Mouse (Mus musculus) embryonic fibroblast, embryonic 13.5 days (primary cell): ENCODE measurements around the gene Gm20388. TPM values are rescaled to one million over a fixed set of nuclear protein-coding genes. Genes with fewer than 3 reads are reported as not detected.
"Not testable (repeated sequence)": the region's sequence is repeated elsewhere in the genome, so short reads cannot be mapped to it uniquely, and the experiment has no call there.

Source experiments
- H3K27ac ChIP-seq: 2 replicates; pipeline ENCODE4 v1.5.1; 2012; ENCODE audit warnings: low read length, control low read depth, inconsistent platforms; ENCODE audit not compliant: insufficient read depth
- H3K4me1 ChIP-seq: 2 replicates; pipeline ENCODE4 v1.6.1; 2011; ENCODE audit warnings: low read length; ENCODE audit not compliant: control insufficient read depth, insufficient read depth
- H3K4me3 ChIP-seq: 2 replicates; pipeline ENCODE4 v1.5.1; 2011; ENCODE audit warnings: mild to moderate bottlenecking, control low read depth, low read length; ENCODE audit not compliant: insufficient read depth
- CTCF ChIP-seq: IDR thresholded peaks from 2 replicates; pipeline ENCODE4 v1.5.1; 2011; ENCODE audit warnings: mild to moderate bottlenecking, control low read depth, low read length, moderate library complexity, borderline replicate concordance; ENCODE audit not compliant: insufficient read depth
- POLR2A ChIP-seq: IDR thresholded peaks from 2 replicates; pipeline ENCODE4 v1.6.1; 2011; ENCODE audit warnings: low read depth, mild to moderate bottlenecking, control low read depth, low read length, moderate library complexity
- polyA plus RNA-seq: library from polyadenylated mRNA; stranded (reverse); fragments of >200 nt; gene quantifications from 2 replicates; pipeline ENCODE4 v1.2.4, GENCODE M21; 2011; ENCODE audit warnings: low read depth; ENCODE audit not compliant: missing spikeins, insufficient read length

Gm20388 gene
- polyA plus RNA-seq, 1 experiment: 82.8 TPM

DNA sequence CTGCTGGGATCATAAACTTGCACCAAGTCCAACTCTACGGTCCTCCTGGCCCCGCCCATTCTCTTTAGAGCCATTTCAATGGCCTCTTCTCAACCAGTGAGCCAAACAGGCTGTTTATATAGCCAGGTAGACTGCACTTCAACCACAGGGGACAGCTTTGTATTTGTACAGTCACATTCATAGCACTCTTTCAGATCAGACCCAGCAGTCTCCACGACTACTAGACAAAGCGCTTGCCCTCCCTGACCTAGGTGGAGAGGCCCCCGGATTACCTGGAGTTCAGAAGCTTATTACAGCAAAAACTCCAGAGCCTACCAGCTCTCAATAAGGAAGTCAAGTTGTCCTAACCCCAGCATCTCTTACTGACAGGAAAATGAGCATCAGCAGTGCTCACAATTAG is 4083.0 kb downstream of the Gm20388 start:
- no peak for TF ChIP-seq CTCF
- no peak for TF ChIP-seq POLR2A
- H3K4me3 ChIP-seq: no peak overlapping the region
- H3K27ac ChIP-seq: peak overlapping the region; percentile 7; the same call in 1 of the 2 replicates
- H3K4me1 ChIP-seq: peaks cover 5% of the 10 kb centered on the region

DNA sequence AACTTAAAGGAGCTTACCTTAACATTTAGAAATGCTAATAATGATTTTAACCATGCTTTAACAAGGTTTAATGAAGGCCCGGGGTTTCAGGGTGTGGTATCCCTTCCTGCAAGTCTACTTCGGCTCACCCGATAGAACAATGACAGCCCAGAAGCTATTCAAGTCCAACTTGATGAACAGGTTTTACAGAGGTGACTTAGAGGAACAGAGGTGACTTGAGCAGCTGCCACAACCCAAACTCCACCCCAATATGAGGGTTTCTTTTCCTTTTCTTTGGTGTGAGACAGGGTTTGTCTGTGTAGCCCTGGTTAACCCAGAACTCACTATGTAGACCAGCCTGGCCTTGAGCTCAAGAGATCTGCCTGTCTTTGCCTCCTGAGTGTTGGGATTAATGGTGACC is 4083.4 kb downstream of the Gm20388 start:
- Histone ChIP-seq H3K27ac (no peak overlapping the region), H3K4me1 (peaks cover 5% of the 10 kb centered on the region), H3K4me3 (no peak overlapping the region)
- TF ChIP-seq POLR2A (no peak), CTCF (no peak)

DNA sequence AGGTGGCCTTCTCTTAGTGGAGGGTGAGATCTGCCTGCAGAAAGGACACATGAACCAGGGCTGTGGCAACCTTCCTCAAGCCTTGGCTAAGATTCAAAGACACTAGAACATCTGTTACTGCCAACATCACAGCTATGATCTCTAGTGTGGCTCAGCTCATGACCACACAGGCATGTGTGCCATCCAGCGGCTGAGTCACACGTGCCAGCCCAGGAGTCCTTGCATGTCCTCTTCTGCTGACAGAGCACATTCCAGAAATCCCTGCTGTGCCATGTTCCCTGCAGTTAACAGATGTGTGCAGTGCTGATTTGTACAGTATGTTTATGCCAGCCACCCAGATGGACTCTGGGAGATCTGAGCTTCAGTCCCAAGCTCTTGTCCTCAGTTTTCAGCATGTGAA is 4088.9 kb downstream of the Gm20388 start:
- H3K4me1 ChIP-seq: peaks cover 6% of the 10 kb centered on the region
- H3K4me3 ChIP-seq: no peak overlapping the region
- H3K27ac ChIP-seq: no peak overlapping the region
- TF ChIP-seq CTCF: no peak
- no peak for TF ChIP-seq POLR2A

DNA sequence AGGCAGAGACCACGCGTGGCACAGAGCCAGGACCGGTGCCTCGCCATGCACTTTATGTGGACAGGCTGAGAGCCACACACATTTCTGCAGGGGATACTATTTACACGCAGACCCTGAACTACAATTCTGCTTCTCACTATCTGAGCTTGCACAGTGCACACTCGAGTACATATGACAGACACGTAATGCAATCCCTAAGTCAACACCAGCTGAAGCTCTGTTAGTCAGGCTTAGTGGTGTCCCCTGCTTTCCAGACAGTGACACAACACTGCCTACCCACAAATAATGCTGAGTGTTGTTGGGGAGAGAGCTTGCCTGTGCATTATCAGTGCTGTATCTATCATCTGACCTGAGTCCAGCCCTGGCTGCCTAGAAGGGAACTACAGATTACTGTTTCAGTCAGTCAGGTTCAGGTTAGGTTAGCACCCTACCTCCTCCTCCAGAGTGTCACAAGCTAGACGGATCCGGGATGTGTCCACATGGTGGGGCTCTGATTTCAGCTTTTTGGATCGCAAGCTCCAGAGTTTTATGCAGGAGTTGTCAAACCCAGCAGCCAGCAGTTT is 4092.0 kb downstream of the Gm20388 start:
- no peak for TF ChIP-seq POLR2A
- no peak for TF ChIP-seq CTCF
- Histone ChIP-seq H3K4me3 (no peak overlapping the region), H3K27ac (peak overlapping the region; percentile 8; the same call in 1 of the 2 replicates), H3K4me1 (peaks cover 6% of the 10 kb centered on the region)

DNA sequence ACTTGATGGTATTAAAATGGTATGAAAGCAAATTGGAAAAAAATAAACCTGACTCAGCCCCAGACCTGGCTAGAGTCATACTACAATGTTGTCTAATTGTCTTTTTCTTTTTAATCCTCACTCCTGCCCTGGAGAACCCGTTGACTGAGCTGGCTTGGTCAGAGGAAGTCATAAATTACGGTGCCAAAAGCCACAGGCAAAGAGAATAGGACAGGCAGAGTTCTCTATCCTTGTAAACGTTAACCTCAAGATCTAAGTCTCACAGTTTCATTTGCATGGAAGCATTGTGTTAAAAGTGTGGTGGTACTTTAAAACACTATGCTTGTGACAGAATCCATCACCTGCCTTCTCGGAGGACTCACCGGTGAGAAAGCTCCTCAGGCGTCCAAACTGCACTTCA is 4097.2 kb downstream of the Gm20388 start:
- no peak overlapping the region for H3K4me3 ChIP-seq
- no peak for TF ChIP-seq POLR2A
- TF ChIP-seq CTCF: no peak
- H3K27ac ChIP-seq: no peak overlapping the region
- no peaks in the 10 kb centered on the region for H3K4me1 ChIP-seq

DNA sequence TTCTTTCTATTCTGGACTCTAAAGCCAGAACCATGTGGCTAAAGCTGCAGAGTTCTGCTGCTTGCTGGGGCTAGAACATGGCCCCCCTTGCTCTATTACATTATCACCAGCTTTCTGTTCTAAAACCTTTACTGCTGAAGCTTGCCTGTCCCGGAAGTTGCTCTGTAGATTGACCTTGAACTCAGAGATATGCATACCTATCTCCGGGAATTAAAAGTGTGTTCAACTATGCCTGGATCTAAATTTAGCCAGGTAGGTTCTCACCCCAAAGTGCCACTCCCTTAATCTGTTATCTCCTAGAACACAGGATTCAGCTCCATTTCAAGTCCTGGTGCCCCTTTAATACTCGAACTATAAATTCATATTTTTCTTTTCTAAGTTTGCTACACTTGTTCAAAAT is 4100.9 kb downstream of the Gm20388 start:
- H3K4me1 ChIP-seq: no peaks in the 10 kb centered on the region; the same call in 1 of the 2 replicates
- no peak overlapping the region for H3K4me3 ChIP-seq
- no peak overlapping the region for H3K27ac ChIP-seq
- TF ChIP-seq CTCF (no peak), POLR2A (no peak)

DNA sequence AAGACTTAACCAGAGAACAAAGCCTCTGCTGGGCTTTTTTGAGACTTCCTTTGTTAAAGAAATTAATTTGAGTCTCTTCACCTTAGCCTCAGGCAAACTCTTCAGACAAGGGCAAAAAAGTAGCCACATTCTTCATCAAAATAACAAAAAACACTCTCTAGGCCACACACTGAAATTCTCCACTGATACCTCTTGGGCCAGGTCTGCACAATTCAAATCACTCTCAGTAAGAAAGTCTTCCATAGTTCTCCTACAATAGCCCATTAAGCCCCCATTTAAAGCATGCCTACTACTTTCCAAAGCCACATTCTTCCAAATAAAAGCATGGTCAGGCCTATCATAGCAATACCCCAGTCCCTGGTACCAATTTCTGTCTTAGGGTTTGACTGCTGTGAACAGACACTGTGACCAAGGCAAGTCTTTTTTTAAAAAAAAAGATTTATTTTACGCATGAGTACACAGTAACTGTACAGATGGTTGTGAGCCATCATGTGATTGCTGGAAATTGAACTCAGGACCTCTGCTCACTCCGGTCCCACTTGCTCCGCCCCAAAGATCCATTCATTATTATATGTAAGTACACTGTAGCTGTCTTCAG is 4101.4 kb downstream of the Gm20388 start:
- no peak overlapping the region for H3K27ac ChIP-seq
- no peak for TF ChIP-seq POLR2A
- no peak for TF ChIP-seq CTCF
- H3K4me1 ChIP-seq: no peaks in the 10 kb centered on the region; the same call in 1 of the 2 replicates
- H3K4me3 ChIP-seq: no peak overlapping the region

DNA sequence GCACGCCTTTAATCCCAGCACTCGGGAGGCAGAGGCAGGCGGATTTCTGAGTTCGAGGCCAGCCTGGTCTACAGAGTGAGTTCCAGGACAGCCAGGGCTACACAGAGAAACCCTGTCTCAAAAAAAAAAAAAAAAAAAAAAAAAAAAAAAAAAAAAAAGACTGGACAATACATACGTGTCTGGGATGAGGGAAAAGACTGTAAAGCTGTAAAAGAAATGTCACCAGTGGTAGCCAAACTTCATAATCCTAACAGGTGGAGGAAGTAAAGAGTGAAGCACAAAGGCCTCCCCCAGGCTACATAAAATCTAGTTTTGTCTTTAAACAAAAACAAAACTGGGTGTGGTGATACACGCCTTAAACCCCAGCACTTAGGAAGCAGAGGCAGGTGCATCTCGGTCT is 4103.7 kb downstream of the Gm20388 start:
- H3K4me1 ChIP-seq, H3K27ac ChIP-seq, H3K4me3 ChIP-seq: not testable (repeated sequence)

DNA sequence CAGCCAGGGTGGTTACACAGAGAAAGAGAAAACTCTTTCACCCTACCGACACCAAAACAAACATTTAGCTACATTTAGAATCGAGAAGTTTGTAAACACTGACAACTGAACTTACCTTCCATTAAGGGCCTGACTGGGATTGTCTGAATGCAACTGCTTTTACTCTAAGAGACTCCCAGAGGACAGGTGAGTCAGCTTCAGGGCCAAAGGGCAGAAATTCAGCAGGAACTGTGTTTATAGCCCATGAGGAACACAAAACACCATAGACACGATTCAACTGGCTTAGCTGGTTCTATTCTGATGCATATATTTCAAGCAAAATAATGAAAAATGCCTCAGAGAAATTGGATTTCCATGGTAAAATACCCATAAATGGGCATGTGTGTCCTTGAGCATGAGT is 4104.1 kb downstream of the Gm20388 start:
- Histone ChIP-seq H3K4me3 (no peak overlapping the region), H3K27ac (no peak overlapping the region)
- no peak for TF ChIP-seq POLR2A
- no peak for TF ChIP-seq CTCF

DNA sequence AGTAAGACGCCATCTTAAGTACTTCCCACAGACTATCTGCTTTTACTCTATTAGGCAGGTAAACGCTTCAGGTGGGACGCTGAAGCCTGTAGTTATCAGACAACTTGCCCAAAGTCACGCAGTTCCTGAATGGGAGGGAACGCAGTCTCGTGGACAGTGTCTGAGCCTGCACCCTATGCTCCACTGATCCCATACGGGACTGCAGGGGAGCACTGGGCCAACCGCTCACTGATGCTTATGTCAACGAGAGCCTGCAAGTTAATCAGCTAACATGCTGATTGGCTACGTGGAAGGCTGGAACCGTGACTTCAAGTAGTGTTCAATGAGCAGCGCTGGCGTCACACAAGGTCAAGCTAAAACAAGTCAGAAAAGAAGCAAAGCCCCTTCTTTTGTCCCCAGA is 4109.1 kb downstream of the Gm20388 start:
- Histone ChIP-seq H3K4me1 (peaks cover 16% of the 10 kb centered on the region), H3K4me3 (peak overlapping the region; percentile 84), H3K27ac (no peak overlapping the region)
- TF ChIP-seq POLR2A (no peak), CTCF (no peak)

More for the DNA sequence above, 4104.1 kb downstream of the Gm20388 start:
- peaks cover 12% of the 10 kb centered on the region for H3K4me1 ChIP-seq

DNA sequence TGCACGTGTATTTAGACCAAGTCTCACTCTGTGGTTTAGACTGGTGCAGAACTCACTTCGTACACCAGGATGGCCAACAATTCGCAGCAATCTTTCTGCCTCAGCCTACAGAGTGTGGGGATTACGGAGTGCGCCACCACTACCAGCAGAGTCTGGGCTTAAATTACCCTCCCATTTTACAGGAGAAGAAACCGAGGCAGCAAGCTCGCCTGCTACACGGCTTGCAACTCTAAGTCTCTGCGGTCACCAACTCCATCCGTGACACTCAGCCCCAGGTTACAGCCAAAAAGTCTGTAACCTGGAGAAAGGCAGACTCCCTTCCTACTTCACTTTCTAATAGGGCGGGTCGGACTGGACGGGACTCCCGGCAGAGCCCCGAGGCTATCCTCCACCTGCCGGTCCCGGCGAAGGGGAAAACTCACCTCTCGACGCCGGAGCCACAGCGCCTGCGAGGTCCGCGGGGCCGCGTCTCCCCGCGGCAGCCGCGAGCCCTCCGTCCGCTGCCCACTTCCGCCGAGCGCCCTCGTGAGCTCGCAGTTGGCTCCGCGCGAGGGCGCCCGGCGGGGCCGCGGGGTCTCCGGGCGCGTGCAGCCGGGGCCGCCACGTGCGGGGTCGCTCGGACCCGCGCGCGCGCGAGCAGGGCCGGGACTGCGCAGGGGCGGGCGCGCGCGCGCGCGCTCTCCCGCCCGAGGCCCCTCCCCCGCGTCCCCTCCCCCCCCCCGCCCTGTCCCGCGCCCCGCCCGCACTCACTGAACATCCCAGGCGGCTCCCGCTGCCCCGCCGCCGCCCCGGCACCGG is 4110.0 kb downstream of the Gm20388 start:
- Histone ChIP-seq H3K4me1 (peaks cover 16% of the 10 kb centered on the region), H3K27ac (peak overlapping the region; percentile 63), H3K4me3 (peak overlapping the region; percentile 88)
- TF ChIP-seq CTCF (no peak), POLR2A (no peak)
